Mouse (Mus musculus) right cerebral cortex, adult 2 months (tissue): ENCODE results near the gene Tox2.

Experiments
- DNase-seq, 2 experiments: peaks; one replicate each; pipeline ENCODE4 v3.0.0; 2021 to 2022; ENCODE audit warnings: low spot score in 2 of 2

Tox2 gene

GRCm38 (mm10) chr2:163362940-163363921 is 160.3 kb downstream of the Tox2 start:
- no peak for DNase-seq

GRCm38 (mm10) chr2:163364785-163365541 is 162.0 kb downstream of the Tox2 start:
- DNase-seq, result no peak

DNA sequence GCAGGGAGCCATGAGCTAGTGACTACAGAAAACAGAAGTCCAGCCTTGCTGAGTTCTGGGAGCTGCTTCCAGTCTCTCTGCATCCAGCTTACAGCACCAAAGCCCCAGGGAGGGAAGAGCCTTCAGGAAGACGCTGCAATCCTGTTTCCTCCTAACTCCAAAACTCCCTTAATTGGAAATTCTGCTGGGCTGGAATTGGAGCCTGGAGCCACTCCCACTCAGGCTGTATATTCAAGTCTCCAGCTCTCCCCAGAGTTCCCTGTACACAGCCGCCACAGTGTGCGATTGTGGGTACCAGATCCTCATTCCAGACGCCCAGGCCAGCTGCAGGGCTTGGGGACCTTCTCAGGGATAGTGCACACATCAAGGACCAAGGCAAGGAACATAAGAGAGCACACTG is 167.2 kb downstream of the Tox2 start:
- no peak for DNase-seq

DNA sequence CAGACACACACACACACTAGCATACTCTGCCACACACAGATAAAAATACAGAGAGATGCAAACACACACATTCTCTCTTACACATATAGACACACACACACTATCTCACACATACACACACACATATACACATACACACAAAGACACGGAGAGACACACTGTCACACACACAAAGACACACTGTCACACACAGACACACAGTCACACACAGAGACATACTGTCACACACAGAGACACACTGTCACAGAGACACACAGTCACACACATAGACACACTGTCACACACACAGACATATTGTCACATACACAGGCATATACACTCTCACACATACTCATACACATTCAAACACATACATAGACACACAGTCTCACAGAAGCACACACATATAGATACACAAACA is 169.7 kb downstream of the Tox2 start:
- DNase-seq, result no peak
